Mouse (Mus musculus): ENCODE measurements at regions not wholly inside any gene's neighbourhood (a gene's known extent, or its start where the extent isn't known, plus 50 kb on each side); places are given as distances from the start of the nearest gene placed in this dataset.

- DNase-seq (ENCODE audit: low read depth): no peak
These were observed 123.9 kb downstream of the Tmem161b start for GRCm38 (mm10) chr13:84345791-84346511.

DNA sequence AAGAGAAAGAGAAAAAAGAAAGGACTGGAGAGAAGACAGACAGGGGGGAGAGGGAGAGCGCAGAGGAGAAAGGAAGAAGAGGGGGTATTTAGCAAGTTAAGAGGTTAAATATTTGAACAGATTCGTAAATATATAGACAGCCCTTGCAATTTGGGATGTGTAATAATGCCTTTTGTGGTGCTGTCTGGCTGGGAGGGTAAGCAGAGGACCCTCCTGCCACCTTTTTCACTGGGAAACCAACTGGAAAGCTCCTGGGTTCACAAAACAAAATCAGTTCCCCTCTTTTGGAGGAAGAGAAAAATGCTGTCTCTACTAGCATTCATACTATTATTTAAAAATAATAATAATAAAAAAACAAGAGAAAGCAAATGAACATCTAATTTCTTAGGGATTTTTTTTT is 124.5 kb downstream of the Tmem161b start:
- no peak for DNase-seq (ENCODE audit: low read depth)

- no peak for DNase-seq (ENCODE audit: low read depth)
These were observed 125.3 kb downstream of the Tmem161b start for GRCm38 (mm10) chr13:84347181-84347913.

DNA sequence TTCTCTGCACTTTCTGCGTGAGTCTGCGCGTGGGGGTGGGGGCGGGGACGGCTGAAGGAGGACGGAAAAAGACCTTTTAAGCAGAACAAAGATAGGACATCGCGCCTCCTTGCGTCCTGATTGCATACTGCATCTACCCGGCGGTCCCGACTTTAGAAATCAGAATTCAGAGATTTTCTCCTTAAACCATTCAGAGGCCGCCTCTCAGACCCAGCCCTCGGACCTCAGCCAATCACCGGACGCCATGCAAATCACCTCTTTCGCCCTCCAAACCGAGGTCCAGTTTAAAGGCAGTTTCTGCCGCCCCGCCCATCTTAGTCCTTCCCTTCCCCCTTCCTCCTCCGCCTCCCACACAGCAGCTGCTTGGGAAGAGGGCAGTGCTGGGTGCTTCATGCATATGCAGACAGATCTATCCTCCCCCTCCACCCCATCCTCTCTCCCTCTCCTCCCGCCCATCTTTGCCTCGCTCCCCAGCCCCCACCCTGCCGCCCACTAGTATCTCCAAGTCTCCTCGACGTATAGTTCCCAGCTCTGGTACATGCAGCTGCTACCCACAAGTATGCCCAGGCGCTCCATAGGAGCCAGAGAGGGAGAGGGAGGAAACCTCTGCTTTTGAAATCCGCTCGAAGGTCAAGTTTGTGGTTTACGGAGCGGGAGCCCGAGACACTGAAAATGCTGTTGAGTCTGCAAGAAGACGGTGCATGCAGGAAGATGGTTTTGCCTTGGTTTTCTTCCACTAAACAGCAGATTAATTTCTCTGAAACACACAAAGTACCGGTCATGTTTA is 126.0 kb downstream of the Tmem161b start:
- DNase-seq (ENCODE audit: low read depth): peak; percentile 99

- no peak for DNase-seq (ENCODE audit: low read depth)
These were observed 126.5 kb downstream of the Tmem161b start for GRCm38 (mm10) chr13:84348701-84348975.

DNA sequence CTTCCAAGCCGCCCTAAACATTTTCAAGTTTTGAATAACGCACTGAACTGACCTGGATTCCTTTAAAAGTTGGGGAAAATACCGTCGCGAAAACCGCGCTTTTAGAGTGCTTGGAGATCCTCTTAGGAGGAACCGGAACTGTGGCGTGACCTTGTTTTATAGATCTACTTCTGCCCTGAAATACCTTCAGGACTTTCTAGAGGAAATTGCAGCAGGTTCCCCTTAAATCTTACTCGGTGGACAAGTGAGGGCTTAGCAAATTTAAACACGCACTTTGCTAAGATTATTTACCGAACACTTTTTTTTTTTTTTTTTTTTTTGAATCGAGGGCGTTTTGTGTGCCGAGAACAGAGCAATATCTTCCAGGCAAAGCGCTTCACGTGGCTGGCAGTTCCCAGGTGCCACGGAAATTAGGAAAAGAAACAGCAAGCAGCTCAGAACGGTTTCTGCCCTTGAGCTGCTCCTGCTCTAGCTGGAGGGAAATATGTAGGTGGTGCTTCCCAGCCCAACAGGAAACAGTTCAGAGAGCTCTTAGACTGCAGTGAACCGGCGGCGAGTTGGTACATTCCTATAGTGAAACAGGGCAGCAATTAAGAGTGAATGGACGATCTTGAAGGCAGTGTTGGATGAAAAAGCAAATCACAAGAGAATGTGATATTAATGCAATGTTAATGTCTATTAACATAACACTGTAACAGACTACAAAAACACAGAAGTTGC is 127.1 kb downstream of the Tmem161b start:
- DNase-seq (ENCODE audit: low read depth): peak; percentile 88

GRCm38 (mm10) chr13:84349721-84350040 is 127.6 kb downstream of the Tmem161b start:
- no peak for DNase-seq (ENCODE audit: low read depth)

DNA sequence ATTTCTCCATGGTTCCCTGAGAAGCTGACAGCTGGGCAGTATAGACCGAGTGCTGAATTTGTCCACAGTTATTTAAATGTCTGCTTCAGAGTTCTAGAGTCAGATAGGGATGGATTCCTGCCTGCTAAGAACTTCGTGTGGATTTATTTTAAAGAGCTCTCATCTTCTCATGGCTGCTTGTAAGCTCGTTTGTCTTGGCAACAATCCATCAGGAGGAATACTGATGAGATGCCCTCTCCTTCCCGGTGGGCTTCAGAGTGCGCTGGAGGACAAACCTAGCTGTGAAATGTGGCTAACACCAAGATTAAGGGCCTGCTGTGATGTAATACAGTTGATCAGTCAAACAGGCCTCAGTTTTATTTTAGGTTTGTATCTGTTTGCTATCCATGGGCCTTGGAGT is 128.7 kb downstream of the Tmem161b start:
- no peak for DNase-seq (ENCODE audit: low read depth)

DNA sequence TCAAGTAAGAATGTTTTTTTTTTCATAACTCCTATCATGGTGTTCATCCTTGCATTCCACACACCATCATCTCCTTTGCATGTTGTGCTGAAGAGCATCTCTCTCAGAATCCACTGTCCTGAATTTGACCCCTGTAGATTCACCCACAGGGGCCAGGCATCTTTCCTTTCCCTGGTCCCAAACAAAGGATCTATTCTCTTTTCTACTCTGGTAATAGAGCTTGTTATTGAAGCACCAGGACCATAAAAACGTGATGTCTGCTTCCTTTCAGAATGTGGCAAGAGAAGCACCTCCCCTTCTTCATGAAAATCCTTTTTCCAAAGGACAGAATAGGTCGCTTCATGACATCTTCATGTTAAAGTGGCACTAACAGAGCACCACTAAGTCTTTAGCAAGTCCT is 134.4 kb downstream of the Tmem161b start:
- no peak for DNase-seq (ENCODE audit: low read depth)

DNA sequence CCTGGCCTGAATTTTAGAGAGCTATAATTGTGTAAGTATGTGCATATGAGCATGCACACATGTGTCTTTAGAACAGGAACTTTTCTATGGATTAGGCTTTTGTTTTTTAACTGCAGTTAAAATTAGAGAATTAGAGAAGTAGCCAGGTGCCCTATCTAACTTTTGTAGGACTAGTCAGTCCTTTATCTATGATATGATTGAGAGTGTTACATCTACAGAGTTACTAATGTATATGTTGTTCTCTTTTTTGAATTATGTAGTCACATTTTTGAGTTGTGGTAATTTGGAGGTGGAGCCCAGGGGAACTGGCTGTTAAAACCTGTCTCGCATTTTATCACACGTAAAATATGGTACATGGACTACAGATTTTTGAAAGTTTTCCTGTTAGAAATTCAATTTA is 138.4 kb downstream of the Tmem161b start:
- no peak for DNase-seq (ENCODE audit: low read depth)

DNA sequence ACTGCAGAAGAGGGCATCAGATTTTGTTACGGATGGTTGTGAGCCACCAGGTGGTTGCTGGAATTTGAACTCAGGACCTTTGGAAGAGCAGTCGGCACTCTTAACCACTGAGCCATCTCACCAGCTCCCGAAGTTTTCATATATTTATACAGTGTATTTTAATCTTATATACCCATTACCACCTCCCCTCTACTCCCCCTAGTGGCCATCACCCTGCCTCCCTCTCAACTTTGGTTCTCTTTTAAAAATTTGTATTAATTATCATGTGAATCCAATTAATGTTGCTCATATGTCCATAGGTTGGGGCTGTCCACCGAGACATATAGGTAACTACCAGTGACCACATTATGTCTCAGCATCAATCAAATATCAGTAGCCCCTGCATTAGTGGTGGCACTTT is 142.0 kb downstream of the Tmem161b start:
- DNase-seq (ENCODE audit: low read depth): peak; percentile 58

DNA sequence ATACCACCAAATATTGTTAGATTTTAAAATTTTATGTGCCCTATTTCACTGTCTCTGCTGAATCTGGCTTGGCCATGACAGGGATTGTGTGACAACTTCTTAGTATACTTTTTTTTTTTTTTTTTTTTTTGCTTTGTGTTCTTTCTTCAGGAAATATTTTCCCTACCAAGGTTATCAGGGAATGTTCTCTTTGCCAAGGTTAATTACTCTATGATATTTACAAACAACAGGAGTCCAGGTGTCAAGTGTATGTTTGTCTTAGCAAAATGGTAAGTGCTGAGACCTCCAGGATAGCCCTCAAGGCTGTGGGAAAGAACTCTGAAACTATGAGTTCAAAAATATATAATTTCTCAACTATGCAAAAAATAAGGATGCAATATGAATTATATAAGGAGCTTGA is 143.4 kb downstream of the Tmem161b start:
- no peak for DNase-seq (ENCODE audit: low read depth)

DNA sequence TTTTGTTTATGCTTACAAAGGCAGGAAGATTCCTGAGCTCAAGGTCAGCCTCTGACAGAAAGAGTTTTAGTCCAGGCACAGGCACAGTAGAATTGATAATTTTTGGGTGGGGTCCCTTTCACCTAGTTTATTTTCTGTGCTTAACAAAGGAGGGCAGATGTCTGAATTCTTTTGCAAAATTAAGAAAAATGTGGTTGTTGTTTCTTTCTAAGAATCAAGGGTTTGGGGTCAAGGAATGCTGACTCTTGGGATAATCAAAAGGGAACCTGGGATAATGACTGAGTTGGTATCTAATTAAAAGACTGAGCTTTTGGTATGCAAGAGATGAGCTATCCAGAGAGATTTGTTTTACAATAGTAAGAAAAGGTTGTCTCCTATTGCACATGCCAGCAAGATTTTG is 143.9 kb downstream of the Tmem161b start:
- DNase-seq (ENCODE audit: low read depth): no peak

DNA sequence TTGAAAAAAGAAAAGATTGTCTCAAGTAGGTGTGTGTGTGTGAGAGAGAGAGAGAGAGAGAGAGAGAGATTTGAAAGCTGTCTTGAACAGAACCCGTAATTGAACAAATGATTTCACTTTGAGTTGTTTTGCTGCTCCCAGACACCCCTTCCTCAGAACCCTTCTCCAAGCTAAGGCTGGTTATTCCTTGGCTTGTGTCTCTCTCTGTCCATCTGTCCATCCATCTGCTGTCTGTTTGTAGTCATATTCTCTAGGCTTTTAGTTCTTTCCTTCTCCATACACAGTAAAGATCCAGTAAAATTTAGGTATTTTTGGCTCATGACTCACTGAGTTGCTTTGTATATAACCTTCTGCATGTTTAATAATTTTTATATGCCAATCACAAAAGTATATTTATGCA is 144.7 kb downstream of the Tmem161b start:
- DNase-seq (ENCODE audit: low read depth): no peak

DNA sequence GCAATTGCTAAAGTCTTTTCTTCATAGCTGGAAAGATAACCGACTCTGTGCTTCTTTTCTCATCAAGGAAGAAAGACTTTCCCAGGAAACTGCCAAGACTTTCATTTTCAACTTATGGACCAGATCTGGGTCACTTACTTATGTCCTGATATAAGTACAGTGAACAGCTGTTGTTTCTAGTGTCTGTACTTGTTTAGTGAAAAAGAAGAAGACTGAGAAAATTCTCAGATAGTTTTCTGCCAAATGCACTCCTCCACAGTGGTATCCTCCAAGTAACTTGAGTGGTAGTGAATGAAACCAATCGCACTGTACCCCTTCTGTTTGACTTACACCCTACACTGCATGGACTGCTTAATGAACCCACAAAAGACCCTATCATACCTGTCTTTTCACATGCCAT is 146.1 kb downstream of the Tmem161b start:
- DNase-seq (ENCODE audit: low read depth): no peak

- peak; percentile 33 for DNase-seq (ENCODE audit: low read depth)
These were observed 152.7 kb downstream of the Tmem161b start for GRCm38 (mm10) chr13:84374711-84375257.

- DNase-seq (ENCODE audit: low read depth): no peak
These were observed 153.8 kb downstream of the Tmem161b start for GRCm38 (mm10) chr13:84375941-84376340.

GRCm38 (mm10) chr13:84378553-84379332 is 156.6 kb downstream of the Tmem161b start:
- peak; percentile 23 for DNase-seq (ENCODE audit: low read depth)

DNA sequence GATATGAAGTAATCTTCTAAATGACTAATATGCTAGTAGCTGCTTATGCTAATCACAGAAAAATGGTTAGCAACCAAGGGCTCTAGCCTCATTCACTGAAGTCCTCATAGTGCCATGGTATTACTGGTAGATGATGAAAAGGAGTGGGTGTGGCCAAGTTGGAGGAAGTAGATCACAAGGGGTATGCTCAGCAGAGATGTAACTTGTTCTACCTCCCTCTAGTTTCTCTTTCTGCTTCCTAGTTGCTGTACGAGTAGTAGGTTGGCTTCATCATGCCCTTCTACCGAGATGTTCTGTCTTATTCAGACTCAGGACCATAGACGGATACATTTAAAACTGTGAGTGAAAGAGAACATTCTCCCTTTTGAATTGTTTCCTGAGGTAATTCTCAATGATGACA is 169.5 kb downstream of the Tmem161b start:
- DNase-seq (ENCODE audit: low read depth): no peak

DNA sequence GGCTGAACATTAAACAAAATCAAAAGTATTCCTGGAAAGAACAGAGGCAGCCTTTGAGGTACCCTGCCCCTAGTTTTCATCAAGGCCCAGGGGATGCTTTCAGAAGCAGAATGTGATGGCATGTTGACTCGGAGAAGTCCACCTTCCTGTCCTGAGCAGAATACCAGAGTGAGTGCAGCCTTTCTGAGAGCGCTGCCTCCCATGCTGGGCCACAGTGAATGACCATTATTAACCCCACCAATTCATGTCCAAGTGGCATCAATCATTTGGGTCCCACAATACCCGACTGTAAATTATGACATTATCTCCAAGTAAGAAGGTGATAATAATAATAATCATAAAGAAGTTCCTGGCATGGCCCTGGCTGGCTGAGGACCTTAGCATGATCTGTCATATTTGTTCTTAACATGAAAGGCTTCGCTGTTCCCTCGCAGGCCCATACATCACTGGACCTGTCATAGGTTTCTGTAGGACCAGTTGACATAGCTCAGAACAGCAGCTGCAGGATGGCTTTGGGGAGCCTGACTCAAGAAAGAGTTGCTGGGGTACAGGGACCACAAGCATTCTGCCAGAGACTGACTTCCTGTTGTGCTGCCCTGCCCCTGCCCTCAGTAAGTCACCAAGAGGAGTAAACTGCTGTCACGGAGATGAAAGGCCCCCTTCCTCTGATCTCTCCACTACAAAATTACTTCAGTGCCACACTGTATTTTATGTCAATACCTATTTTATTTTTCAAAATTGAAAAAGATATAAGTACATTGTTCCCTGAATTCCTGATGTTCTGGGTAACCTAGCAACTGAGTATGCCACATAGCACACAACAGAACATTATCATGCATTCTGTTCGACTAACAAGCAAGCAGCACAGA is 176.6 kb downstream of the Tmem161b start:
- no peak for DNase-seq (ENCODE audit: low read depth)
